Mouse (Mus musculus) spleen, adult 12 weeks (tissue): Measurements from ENCODE around the gene Hs3st2.
A peak's percentile ranks its signal among the peaks of the same experiment; 100 is the strongest.

Experiments used
- DNase-seq: peaks from one replicate; pipeline ENCODE4 v3.0.0; 2022; ENCODE audit warnings: low spot score

Gene Hs3st2

GRCm38 (mm10) chr7:121458075-121458474 is 66.4 kb downstream of the Hs3st2 start:
- no peak for DNase-seq

GRCm38 (mm10) chr7:121460626-121461025 is 69.0 kb downstream of the Hs3st2 start:
- no peak for DNase-seq

GRCm38 (mm10) chr7:121464441-121464840 is 72.8 kb downstream of the Hs3st2 start:
- DNase-seq = no peak

GRCm38 (mm10) chr7:121465111-121465510 is 73.5 kb downstream of the Hs3st2 start:
- no peak for DNase-seq

GRCm38 (mm10) chr7:121466331-121466730 is 74.7 kb downstream of the Hs3st2 start:
- no peak for DNase-seq

GRCm38 (mm10) chr7:121469435-121469834 is 77.8 kb downstream of the Hs3st2 start:
- DNase-seq = peak; percentile 2

GRCm38 (mm10) chr7:121478302-121478701 is 86.6 kb downstream of the Hs3st2 start:
- DNase-seq = no peak

GRCm38 (mm10) chr7:121480106-121480505 is 88.4 kb downstream of the Hs3st2 start:
- DNase-seq = no peak

GRCm38 (mm10) chr7:121484590-121484989 is 92.9 kb downstream of the Hs3st2 start:
- DNase-seq = no peak

GRCm38 (mm10) chr7:121485266-121485665 is 93.6 kb downstream of the Hs3st2 start:
- no peak for DNase-seq

GRCm38 (mm10) chr7:121487291-121487690 is 95.6 kb downstream of the Hs3st2 start:
- no peak for DNase-seq

GRCm38 (mm10) chr7:121489401-121489800 is 97.7 kb downstream of the Hs3st2 start:
- no peak for DNase-seq

GRCm38 (mm10) chr7:121491455-121492005 is 99.9 kb downstream of the Hs3st2 start:
- DNase-seq = no peak

GRCm38 (mm10) chr7:121500516-121500915 is 108.9 kb downstream of the Hs3st2 start:
- no peak for DNase-seq

- DNase-seq = no peak
Measured at GRCm38 (mm10) chr7:121501666-121502065, 110.0 kb downstream of the Hs3st2 start.

GRCm38 (mm10) chr7:121516727-121517126 is 125.1 kb downstream of the Hs3st2 start:
- no peak for DNase-seq

- no peak for DNase-seq
Measured at GRCm38 (mm10) chr7:121517165-121517591, 125.5 kb downstream of the Hs3st2 start.

GRCm38 (mm10) chr7:121522125-121522524 is 130.5 kb downstream of the Hs3st2 start:
- no peak for DNase-seq

- DNase-seq = no peak
Measured at GRCm38 (mm10) chr7:121529023-121529422, 137.4 kb downstream of the Hs3st2 start.

GRCm38 (mm10) chr7:121533639-121534038 is 142.0 kb downstream of the Hs3st2 start:
- no peak for DNase-seq

GRCm38 (mm10) chr7:121534386-121534785 is 142.7 kb downstream of the Hs3st2 start:
- DNase-seq = no peak

- no peak for DNase-seq
Measured at GRCm38 (mm10) chr7:121535987-121536386, 144.3 kb downstream of the Hs3st2 start.

GRCm38 (mm10) chr7:121539405-121540275 is 148.0 kb downstream of the Hs3st2 start:
- DNase-seq = no peak
